Mouse (Mus musculus): ENCODE results near the gene Mgll.

GRCm38 (mm10) chr6:88737509-88737888, 13.3 kb downstream of the Mgll start:
- no peak for TF ChIP-seq POLR2A (IDR thresholded peaks at IDR 0.05; ENCODE audit: low read depth, low read length)
- TF ChIP-seq CTCF (IDR thresholded peaks at IDR 0.05; ENCODE audit: borderline replicate concordance, insufficient read depth, low read length), result no peak
